Mouse (Mus musculus) bone marrow macrophage, adult 2 months (primary cell): Measurements from ENCODE around the gene Fam171a2. TPM values are rescaled to one million over a fixed set of nuclear protein-coding genes. Genes with fewer than 3 reads are reported as not detected.

Experiments used
- H3K27ac ChIP-seq: 2 replicates; pipeline ENCODE4 v1.5.1; 2012; ENCODE audit warnings: low read depth, low read length; ENCODE audit not compliant: insufficient read depth
- H3K4me1 ChIP-seq: 2 replicates; pipeline ENCODE4 v1.6.1; 2012; ENCODE audit warnings: low read length; ENCODE audit not compliant: control insufficient read depth, insufficient read depth
- H3K4me3 ChIP-seq: 2 replicates; pipeline ENCODE4 v1.5.1; 2012; ENCODE audit warnings: mild to moderate bottlenecking, low read length, moderate library complexity; ENCODE audit not compliant: insufficient read depth
- CTCF ChIP-seq: IDR thresholded peaks from 2 replicates; pipeline ENCODE4 v1.5.1; 2012; ENCODE audit warnings: low read depth, mild to moderate bottlenecking, low read length, moderate library complexity
- POLR2A ChIP-seq: IDR thresholded peaks from 2 replicates; pipeline ENCODE4 v1.6.1; 2012; ENCODE audit warnings: mild to moderate bottlenecking, low read depth, low read length, borderline replicate concordance
- polyA plus RNA-seq: library from polyadenylated mRNA; stranded (reverse); fragments of >200 nt; gene quantifications from 2 replicates; pipeline ENCODE4 v1.2.4, GENCODE M21; 2012; ENCODE audit not compliant: missing spikeins, insufficient read depth, insufficient read length

Gene Fam171a2
- polyA plus RNA-seq, 1 experiment = not detected

DNA sequence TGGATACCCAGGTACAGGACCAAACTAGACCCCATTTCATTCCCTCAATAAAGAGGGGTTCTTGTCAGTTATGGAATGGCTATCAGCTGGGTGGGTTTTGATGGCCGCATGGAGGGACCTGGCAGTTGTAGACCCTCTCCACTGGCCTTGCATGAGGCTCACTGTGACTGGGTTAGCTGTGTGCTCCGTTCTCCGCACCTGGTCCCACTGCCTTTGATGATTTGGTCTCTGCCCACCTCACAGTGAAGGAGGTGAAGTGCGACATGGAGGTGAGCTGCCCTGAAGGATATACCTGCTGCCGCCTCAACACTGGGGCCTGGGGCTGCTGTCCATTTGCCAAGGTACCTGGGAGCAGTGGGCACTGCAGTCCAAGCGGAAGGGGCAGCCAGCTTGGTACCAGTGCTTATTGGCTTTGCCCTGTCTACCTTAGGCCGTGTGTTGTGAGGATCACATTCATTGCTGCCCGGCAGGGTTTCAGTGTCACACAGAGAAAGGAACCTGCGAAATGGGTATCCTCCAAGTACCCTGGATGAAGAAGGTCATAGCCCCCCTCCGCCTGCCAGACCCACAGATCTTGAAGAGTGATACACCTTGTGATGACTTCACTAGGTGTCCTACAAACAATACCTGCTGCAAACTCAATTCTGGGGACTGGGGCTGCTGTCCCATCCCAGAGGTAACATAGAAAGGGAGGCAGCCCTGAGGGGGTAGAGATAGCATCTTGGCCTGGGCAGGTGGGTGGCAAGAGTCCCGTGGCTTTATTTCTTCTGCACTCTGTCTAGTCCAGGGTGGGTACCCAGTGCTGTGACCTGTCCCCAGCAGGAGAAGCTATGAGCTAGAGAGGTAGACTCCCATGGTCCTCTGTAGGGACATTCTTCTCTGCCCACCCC lies 12.4 kb downstream of the Fam171a2 start:
- Histone ChIP-seq H3K27ac (no peak overlapping the region), H3K4me1 (peaks cover 7% of the 10 kb centered on the region), H3K4me3 (no peak overlapping the region)
- TF ChIP-seq CTCF = no peak
- TF ChIP-seq POLR2A = no peak

DNA sequence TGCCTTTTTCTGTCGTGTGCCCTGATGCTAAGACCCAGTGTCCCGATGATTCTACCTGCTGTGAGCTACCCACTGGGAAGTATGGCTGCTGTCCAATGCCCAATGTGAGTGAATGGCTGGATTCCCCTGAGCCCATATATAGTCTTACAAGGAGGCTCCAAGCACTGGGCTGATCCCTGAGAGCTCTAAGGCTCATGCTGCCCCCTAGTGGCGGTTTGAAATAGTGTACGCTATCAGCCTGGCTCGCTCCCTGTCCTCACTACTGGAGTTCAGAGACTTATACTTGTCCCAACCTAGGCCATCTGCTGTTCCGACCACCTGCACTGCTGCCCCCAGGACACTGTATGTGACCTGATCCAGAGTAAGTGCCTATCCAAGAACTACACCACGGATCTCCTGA lies 13.1 kb downstream of the Fam171a2 start:
- Histone ChIP-seq H3K4me3 (0 out of 2 replicates have a peak overlapping the region, but pooled peaks have one; percentile 1), H3K4me1 (peaks cover 2% of the 10 kb centered on the region; the same call in 1 of the 2 replicates), H3K27ac (no peak overlapping the region)
- TF ChIP-seq POLR2A = no peak
- peak; percentile 76 for TF ChIP-seq CTCF

DNA sequence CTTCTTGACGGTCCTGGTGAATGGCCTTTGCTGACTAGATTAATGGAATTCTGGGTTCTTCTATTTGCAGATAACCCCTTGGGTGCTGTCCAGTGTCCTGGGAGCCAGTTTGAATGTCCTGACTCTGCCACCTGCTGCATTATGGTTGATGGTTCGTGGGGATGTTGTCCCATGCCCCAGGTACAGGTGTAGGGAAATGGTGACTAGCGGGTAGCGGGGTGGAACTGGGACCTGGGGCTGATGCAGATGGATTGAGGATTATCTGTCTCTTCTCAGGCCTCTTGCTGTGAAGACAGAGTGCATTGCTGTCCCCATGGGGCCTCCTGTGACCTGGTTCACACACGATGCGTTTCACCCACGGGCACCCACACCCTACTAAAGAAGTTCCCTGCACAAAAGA lies 13.6 kb downstream of the Fam171a2 start:
- H3K4me1 ChIP-seq = peaks cover 2% of the 10 kb centered on the region; the same call in 1 of the 2 replicates
- H3K4me3 ChIP-seq = 0 out of 2 replicates have a peak overlapping the region, but pooled peaks have one; percentile 17
- no peak for TF ChIP-seq POLR2A
- TF ChIP-seq CTCF = no peak
- no peak overlapping the region for H3K27ac ChIP-seq

DNA sequence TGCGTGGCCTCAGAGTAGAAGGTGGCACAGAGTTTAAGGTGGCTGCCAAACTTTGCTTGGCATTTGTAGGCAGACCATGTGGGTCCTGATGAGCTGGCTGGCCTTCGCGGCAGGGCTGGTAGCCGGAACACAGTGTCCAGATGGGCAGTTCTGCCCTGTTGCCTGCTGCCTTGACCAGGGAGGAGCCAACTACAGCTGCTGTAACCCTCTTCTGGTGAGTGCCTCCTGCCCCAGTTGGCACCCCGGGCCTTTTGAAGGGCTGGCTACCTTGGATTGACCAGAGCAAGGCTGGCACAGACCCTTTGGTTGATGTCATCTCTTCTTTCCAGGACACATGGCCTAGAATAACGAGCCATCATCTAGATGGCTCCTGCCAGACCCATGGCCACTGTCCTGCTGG lies 14.6 kb downstream of the Fam171a2 start:
- peak overlapping the region; percentile 94 for H3K27ac ChIP-seq
- TF ChIP-seq POLR2A = no peak
- no peak for TF ChIP-seq CTCF
- H3K4me3 ChIP-seq = peak overlapping the region; percentile 71
- H3K4me1 ChIP-seq = peaks cover 3% of the 10 kb centered on the region

DNA sequence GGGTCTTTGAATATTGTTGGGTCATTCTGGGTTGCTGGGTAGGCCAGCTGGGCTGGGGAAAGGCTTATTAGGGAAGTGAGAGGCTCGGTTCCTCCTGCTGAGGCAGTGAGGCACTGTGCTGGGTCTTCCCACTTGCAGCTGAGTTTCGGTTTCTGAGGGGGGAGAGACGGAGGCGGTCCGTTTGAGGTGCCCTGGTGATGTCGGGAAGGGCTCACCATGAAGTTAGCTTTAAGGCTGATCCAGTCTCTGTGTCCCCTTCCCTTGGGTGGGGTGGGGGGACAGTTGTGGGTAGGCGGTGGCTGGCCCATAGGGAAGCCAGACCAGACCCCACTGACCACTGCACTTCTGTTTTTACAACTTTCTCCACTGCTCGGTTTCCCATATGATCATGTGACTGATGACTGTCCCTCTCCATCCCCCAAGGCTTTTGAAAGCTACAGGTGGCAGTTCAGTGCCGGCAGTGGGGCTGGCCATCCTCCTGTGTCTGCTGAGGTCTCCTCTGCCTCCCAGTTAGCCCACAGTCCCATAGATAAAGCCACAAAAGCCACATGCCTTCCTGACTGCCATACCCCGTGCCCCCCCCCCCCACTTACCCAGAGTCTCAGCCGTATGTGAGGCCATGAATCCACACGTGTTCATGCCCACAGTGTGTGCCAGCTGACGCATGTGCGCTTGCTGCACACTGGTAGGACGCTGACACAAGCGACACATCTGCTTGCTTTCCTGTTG lies 15.2 kb downstream of the Fam171a2 start:
- no peak; the same call in 1 of the 2 replicates for TF ChIP-seq POLR2A
- H3K4me1 ChIP-seq = peaks cover 7% of the 10 kb centered on the region
- peak overlapping the region; percentile 71 for H3K4me3 ChIP-seq
- peak overlapping the region; percentile 94 for H3K27ac ChIP-seq

DNA sequence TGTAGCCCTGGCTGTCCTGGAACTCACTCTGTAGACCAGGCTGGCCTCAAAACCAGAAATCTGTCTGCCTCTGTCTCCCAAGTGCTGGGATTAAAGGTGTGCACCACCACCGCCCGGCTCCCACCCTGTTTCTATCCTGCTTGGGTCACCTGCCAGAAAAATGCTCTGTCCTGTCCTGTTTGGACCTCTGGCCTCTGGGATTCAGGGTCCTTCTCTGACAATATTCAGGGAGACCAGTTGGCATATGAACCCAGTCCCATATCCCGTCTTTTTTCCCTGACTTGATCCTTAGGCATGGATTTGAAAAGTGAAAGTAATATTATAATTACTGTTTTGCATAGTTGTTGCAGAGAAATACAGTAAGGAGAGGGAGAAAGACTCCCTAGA lies 15.8 kb downstream of the Fam171a2 start:
- peak overlapping the region; percentile 71 for H3K4me3 ChIP-seq
- peak overlapping the region; percentile 94 for H3K27ac ChIP-seq
- peaks cover 10% of the 10 kb centered on the region for H3K4me1 ChIP-seq
- TF ChIP-seq CTCF = no peak

DNA sequence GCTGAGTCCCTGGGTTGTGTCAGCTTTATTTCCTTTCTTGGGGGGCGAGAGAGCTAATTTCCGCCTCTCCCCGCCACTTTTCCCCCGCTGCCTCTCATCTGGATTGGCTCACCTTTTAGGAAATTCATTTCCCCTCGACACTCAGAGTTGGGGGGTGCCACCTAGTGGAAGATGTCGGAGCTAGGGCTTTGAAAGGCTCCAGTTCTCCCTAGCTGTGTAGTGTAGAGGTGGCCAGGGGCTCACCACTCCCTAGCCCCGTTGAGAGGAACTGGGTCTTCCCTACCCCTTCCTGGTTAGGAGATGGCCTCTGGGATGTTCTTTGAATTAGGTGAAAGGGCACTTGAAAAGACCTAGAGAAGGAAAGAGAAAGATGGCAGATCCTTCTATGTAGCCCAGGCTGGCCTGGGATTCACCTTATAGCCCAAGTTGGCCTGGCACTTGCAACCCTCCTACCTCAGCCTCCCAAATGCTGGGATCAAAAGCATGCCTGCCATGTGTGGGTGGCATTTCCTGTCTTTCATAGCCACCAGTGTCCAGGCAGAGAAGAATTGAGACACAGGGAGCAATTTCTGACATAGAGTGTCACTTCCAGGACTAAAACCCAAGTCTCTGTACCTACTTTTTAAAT lies 16.4 kb downstream of the Fam171a2 start:
- peak overlapping the region; percentile 88 for H3K4me3 ChIP-seq
- no peak; the same call in 1 of the 2 replicates for TF ChIP-seq CTCF
- no peak for TF ChIP-seq POLR2A
- H3K4me1 ChIP-seq = peaks cover 15% of the 10 kb centered on the region
- H3K27ac ChIP-seq = peak overlapping the region; percentile 98

DNA sequence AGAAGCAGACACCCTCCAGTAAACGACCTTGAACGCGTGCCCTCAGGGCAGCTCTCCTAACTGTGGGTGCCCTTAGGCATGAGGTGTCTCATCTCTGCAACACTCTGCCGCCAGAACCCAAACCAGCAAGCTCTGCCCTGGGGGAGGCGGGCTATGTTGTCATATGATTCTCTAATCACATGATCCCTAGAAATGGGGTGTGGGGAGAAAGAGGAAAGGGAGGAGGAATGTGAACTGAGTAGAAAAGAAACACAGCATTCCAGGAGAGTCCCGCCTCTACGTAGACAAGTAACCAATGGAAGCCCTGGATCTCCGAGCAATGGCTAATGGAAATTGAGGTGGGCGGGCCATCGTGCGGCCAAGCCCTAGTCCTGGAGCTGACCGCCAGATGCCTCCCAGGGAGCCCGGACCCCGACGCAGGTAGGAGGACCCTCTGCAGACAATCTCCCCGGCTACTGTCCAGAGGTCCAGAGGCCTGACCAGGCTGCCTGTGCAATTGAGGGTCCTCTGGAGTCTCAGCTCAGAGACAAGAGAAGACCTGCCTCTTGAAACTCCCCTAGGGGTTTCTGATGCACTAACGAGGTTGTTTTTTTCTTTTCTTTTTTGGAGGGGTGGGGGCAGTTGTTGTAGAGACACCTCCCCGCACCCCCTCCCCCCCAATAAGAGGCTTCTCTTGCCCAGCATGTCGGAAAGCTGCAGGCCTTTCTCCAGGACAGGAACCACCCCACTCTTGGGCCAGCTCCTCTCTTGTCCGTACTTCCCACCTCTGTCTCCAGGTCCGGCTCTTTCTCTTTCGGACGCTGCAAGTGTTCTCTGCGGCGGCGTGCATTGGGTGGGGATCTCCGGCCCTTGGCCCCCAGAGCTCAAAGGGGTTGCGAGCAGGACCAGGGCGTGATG lies 17.1 kb downstream of the Fam171a2 start, which contains the start of gene Grn:
Gene Grn (plus strand): TSS at position 195 of the 897 bp plus-strand sequence.
- TF ChIP-seq POLR2A (peak; percentile 92), CTCF (no peak)
- Histone ChIP-seq H3K4me1 (peaks cover 19% of the 10 kb centered on the region), H3K4me3 (peak within 1 kb of the TSS; percentile 88)

DNA sequence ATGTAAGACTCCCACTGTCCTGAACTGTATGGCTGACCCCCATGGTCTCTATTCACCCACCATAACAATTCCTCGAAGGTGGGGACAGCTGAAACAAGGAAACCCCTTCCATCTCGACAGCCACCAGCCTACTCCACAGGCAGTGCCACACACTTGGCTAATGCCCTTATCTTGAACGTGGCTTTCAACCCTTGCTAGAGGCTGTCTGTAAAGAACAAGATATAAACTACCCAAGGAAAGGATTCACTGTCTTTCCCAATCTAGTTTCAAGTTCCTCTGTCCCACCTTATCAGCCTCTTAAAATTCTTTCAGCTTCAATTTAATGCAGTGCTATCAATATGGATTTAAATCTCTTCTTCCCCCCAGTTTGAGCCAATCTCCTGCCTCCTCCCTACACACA lies 17.9 kb downstream of the Fam171a2 start:
- peaks cover 22% of the 10 kb centered on the region for H3K4me1 ChIP-seq
- TF ChIP-seq POLR2A = no peak
- TF ChIP-seq CTCF = no peak
- H3K4me3 ChIP-seq = peak overlapping the region; percentile 87
- peak overlapping the region; percentile 97 for H3K27ac ChIP-seq

More for the DNA sequence above, 17.1 kb downstream of the Fam171a2 start, which contains the start of gene Grn:
- H3K27ac ChIP-seq = peak within 1 kb of the TSS; percentile 98
